Mouse (Mus musculus): ENCODE data around the gene 9330182O14Rik.

GRCm38 (mm10) chr15:40168140-40168688 is 34.0 kb downstream of the 9330182O14Rik start:
- TF ChIP-seq GATA1 (IDR thresholded peaks at IDR 0.05; ENCODE audit: low read length) = no peak
- TF ChIP-seq TAL1 (IDR thresholded peaks at IDR 0.05; ENCODE audit: low read length) = no peak
